In the genomic region with DNA sequence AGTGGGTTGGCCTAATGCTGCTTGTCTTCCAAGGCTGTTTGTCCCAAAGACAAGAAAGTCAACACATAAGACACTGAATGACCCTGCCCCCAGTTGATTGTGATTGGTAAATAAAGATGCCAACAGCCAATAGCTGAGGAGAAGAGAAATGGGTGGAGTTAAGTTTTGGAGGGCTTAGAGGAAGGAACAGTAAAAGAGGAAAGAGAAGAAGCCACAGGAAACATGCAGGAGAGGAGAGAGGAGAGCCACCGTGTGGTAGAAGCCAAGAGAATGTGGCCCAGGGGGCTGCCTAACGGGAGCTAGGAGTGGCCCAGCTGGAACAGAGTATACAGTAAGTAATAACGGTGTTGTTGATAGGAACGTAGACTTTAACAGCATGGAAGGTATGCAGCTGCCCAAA, we compare ENCODE assay signal across 28 mouse cellular contexts. TPM values are rescaled to one million over a fixed set of nuclear protein-coding genes. Genes with fewer than 3 reads are reported as not detected.
DNase-seq lines count a peak whose midpoint lies in the region; ATAC-seq and TF ChIP-seq lines count a peak whose summit lies in the region.
"Had no signal": no experiment of that assay in that cellular context is flagged by ENCODE, and none has a peak within 500 bp of the region (broad histone marks: within the 10 kb centered on the region; RNA-seq: fewer than 3 reads in every experiment).

No protein-coding gene starts in this region.

- H3K4me1 ChIP-seq in forebrain, embryonic 16.5 days (replicated peaks; ENCODE audit: control insufficient read depth, insufficient read depth, low read length) = no peaks in the 10 kb centered on the region
- H3K4me1 ChIP-seq: embryonic facial prominence, embryonic 10.5 days; forebrain, embryonic 13.5 days; limb, embryonic 12.5 days; midbrain, embryonic 13.5 days; neural tube, embryonic 13.5 days had no signal

- intact Hi-C loops in heart, postnatal 36 days (cut with DNase I) = no loop called here

- H3K27ac ChIP-seq in layer of hippocampus, adult 2 months = no peak overlapping the region
- no peak overlapping the region for H3K27ac ChIP-seq in forebrain, embryonic 16.5 days (ENCODE audit: low read length)
- H3K27ac ChIP-seq: embryonic facial prominence, embryonic 10.5 days; forebrain, embryonic 13.5 days; heart, embryonic 10.5 days; limb, embryonic 12.5 days; macrophage; midbrain, embryonic 13.5 days; neural tube, embryonic 13.5 days had no signal

- peak; percentile 94 for ATAC-seq in granulocyte monocyte progenitor cell, adult 5-6 weeks (replicated peaks; ENCODE audit: poor library complexity, severe bottlenecking)
- no peak for ATAC-seq in forebrain, embryonic 16.5 days
- ATAC-seq: forebrain, embryonic 13.5 days; hindbrain, embryonic 16.5 days; midbrain, embryonic 13.5 days had no signal

- no peaks in the 10 kb centered on the region for H3K9me3 ChIP-seq in forebrain, embryonic 16.5 days (ENCODE audit: control insufficient read depth, low read length)
- H3K9me3 ChIP-seq: embryonic facial prominence, embryonic 10.5 days; forebrain, embryonic 13.5 days; G1E; heart, embryonic 10.5 days; limb, embryonic 12.5 days; midbrain, embryonic 13.5 days; neural tube, embryonic 13.5 days had no signal

- H3K36me3 ChIP-seq in forebrain, embryonic 16.5 days (ENCODE audit: control insufficient read depth, insufficient read depth) = no peaks in the 10 kb centered on the region
- H3K36me3 ChIP-seq: embryonic facial prominence, embryonic 10.5 days; G1E; heart, embryonic 10.5 days; limb, embryonic 12.5 days; midbrain, embryonic 13.5 days; neural tube, embryonic 13.5 days had no signal

- peak; percentile 43 for TF ChIP-seq CTCF in layer of hippocampus, adult 2 months (conservative IDR thresholded peaks at IDR 0.05)

- no peak overlapping the region for H3K4me3 ChIP-seq in layer of hippocampus, adult 2 months
- H3K4me3 ChIP-seq in forebrain, embryonic 16.5 days (replicated peaks; ENCODE audit: low read length) = no peak overlapping the region
- H3K4me3 ChIP-seq: embryonic facial prominence, embryonic 10.5 days; forebrain, embryonic 13.5 days; heart, embryonic 10.5 days; limb, embryonic 12.5 days; midbrain, embryonic 13.5 days; neural tube, embryonic 13.5 days had no signal

- 68% methylated on average over 4 of the region's 4 CpGs for WGBS in forebrain, embryonic 16.5 days

- no peaks in the 10 kb centered on the region for H3K27me3 ChIP-seq in forebrain, embryonic 16.5 days (replicated peaks; ENCODE audit: control insufficient read depth, insufficient read depth, low read length)
- H3K27me3 ChIP-seq: forebrain, embryonic 13.5 days; limb, embryonic 12.5 days; midbrain, embryonic 13.5 days; neural tube, embryonic 13.5 days had no signal

- no peak overlapping the region for H3K9ac ChIP-seq in forebrain, embryonic 16.5 days (replicated peaks; ENCODE audit: low read depth, low read length)
- H3K9ac ChIP-seq: forebrain, embryonic 13.5 days; limb, embryonic 12.5 days; midbrain, embryonic 13.5 days; neural tube, embryonic 13.5 days had no signal

- H3K4me2 ChIP-seq in forebrain, embryonic 16.5 days (ENCODE audit: low read length) = no peak overlapping the region
- H3K4me2 ChIP-seq: forebrain, embryonic 13.5 days; limb, embryonic 12.5 days; midbrain, embryonic 13.5 days; neural tube, embryonic 13.5 days had no signal

- DNase-seq in heart, adult 11 months = peak; percentile 79
- no peak for DNase-seq in heart, postnatal 36 days
- no peak for DNase-seq in layer of hippocampus, adult 2 months (ENCODE audit: low spot score in 2 of 2)
- no peak for DNase-seq in layer of hippocampus, postnatal 10 days (ENCODE audit: low spot score in 2 of 2)
- DNase-seq in 416B (ENCODE audit: low read depth) = peak; percentile 46
- no peak for DNase-seq in spleen, adult 12 weeks (ENCODE audit: low spot score)
- DNase-seq: adrenal gland, postnatal 25 days; cerebellum, adult 8-10 months; gastrocnemius, postnatal 14 days; heart, postnatal 4 days; kidney, adult 18-20 months; kidney, postnatal 36 days; layer of hippocampus, adult 9-11 months; lung, adult 18-20 months; right cerebral cortex, postnatal 14 days; thymus, adult 18-20 months; thymus, postnatal 4 days had no signal

RNA-seq across cellular contexts. Expression of gene Il1r1, which starts 25.5 kb away (rescaled TPM):
- total RNA-seq in heart, postnatal 36 days (2021) = 1 to 10 TPM; 5.3 to 6.4 TPM
- total RNA-seq in layer of hippocampus, adult 2 months (2021) = 10 to 100 TPM in 1 of 2 experiments, 1 to 10 TPM in 1; 8.9 to 11.2 TPM
- 1 to 10 TPM; 3.3 to 3.4 TPM for total RNA-seq in layer of hippocampus, postnatal 10 days (2021)
- 3.0 and 3.1 TPM in 2 replicates for total RNA-seq in granulocyte monocyte progenitor cell, adult 5-6 weeks (2014; fragmentation: Nextera tagmentation)
- 2.2 and 2.7 TPM in 2 replicates for total RNA-seq in granulocyte monocyte progenitor cell, adult 5-6 weeks (2017)
- 0.44 and 0.98 TPM in 2 replicates for polyA plus RNA-seq in forebrain, embryonic 16.5 days (2015; fragmentation: Nextera tagmentation; extraction: Ambion mirVana)
- polyA plus RNA-seq: G1E had no signal

Comparison
In these comparisons a context has a peak if more than half of its experiments do, and no peak if none do; other contexts are left out.
1. DNase-seq: peak in heart, adult 11 months (single experiment) and 416B (single experiment); none in heart, postnatal 36 days (0 of 2), layer of hippocampus, adult 2 months (0 of 2), layer of hippocampus, postnatal 10 days (0 of 2) and spleen, adult 12 weeks (single experiment).